Mouse (Mus musculus) forebrain, embryonic 15.5 days (tissue): ENCODE results near the gene Wdr5. TPM values are rescaled to one million over a fixed set of nuclear protein-coding genes. Genes with fewer than 3 reads are reported as not detected.
A peak's percentile ranks its signal among the peaks of the same experiment; 100 is the strongest.
"Not testable (repeated sequence)": the region's sequence is repeated elsewhere in the genome, so short reads cannot be mapped to it uniquely, and the experiment has no call there.

Source experiments
- ATAC-seq: fragments of 200-750 bp; cut with Nextera tagmentation; replicated peaks from 2 replicates; pipeline ENCODE4 v1.8.0; 2017; ENCODE audit warnings: mild to moderate bottlenecking, moderate TSS enrichment, moderate library complexity
- H3K27ac ChIP-seq: fragments of 300-500 bp; sonication (generic); replicated peaks from 2 replicates; pipeline ENCODE4 v1.5.1; 2015; ENCODE audit warnings: mild to moderate bottlenecking, inconsistent platforms
- H3K27me3 ChIP-seq: fragments of 300-500 bp; sonication (generic); 2 replicates; pipeline ENCODE4 v1.6.1; 2015; ENCODE audit warnings: inconsistent platforms
- H3K36me3 ChIP-seq: fragments of 300-500 bp; sonication (generic); 2 replicates; pipeline ENCODE4 v1.6.1; 2015; ENCODE audit warnings: mild to moderate bottlenecking, inconsistent platforms
- H3K4me1 ChIP-seq: fragments of 300-500 bp; sonication (generic); 2 replicates; pipeline ENCODE4 v1.6.1; 2015; ENCODE audit warnings: inconsistent platforms
- H3K4me2 ChIP-seq: fragments of 300-500 bp; sonication (generic); replicated peaks from 2 replicates; pipeline ENCODE4 v1.6.1; 2015; ENCODE audit warnings: mild to moderate bottlenecking, inconsistent platforms
- H3K4me3 ChIP-seq: fragments of 300-500 bp; sonication (generic); 2 replicates; pipeline ENCODE4 v1.5.1; 2015; ENCODE audit warnings: mild to moderate bottlenecking, inconsistent platforms
- H3K9ac ChIP-seq: fragments of 300-500 bp; sonication (generic); replicated peaks from 2 replicates; pipeline ENCODE4 v1.6.1; 2015; ENCODE audit warnings: mild to moderate bottlenecking, inconsistent platforms
- H3K9me3 ChIP-seq: fragments of 300-500 bp; sonication (generic); 2 replicates; pipeline ENCODE4 v1.6.1; 2016; ENCODE audit warnings: inconsistent platforms
- WGBS: fragments of 180-500 bp; shearing (Covaris S2); methylation state at CpG from one replicate; pipeline ENCODE4 v1.1.7; 2015; ENCODE audit warnings: mixed read lengths; 5-methylcytosine and 5-hydroxymethylcytosine counted together
- polyA plus RNA-seq: library from polyadenylated mRNA; unstranded; fragments of >200 nt; fragmentation: Nextera tagmentation; extraction: Ambion mirVana; gene quantifications from 2 replicates; pipeline ENCODE4 v1.2.1, GENCODE M21; 2015

Wdr5 gene
- polyA plus RNA-seq, 1 experiment from 2014 or later = 50.5 TPM

GRCm38 (mm10) chr2:27541225-27541624, 26.3 kb downstream of the Wdr5 start:
- peaks cover 6% of the 10 kb centered on the region; the same call in 1 of the 2 replicates for H3K36me3 ChIP-seq
- H3K27ac ChIP-seq = peak overlapping the region; percentile 94; the same call in 1 of the 2 replicates
- no peak overlapping the region for H3K4me3 ChIP-seq
- peaks cover 17% of the 10 kb centered on the region for H3K4me1 ChIP-seq
- no peak for ATAC-seq
- H3K9ac ChIP-seq = peak overlapping the region; percentile 57; the same call in 1 of the 2 replicates
- no peaks in the 10 kb centered on the region for H3K27me3 ChIP-seq
- no peaks in the 10 kb centered on the region for H3K9me3 ChIP-seq
- 89% methylated on average over 3 of the region's 3 CpGs for WGBS
- peak overlapping the region; percentile 60 for H3K4me2 ChIP-seq

GRCm38 (mm10) chr2:27544613-27545012, 29.7 kb downstream of the Wdr5 start:
- H3K4me1 ChIP-seq = peaks cover 10% of the 10 kb centered on the region
- H3K4me2 ChIP-seq = no peak overlapping the region
- no peak for ATAC-seq
- no peak overlapping the region for H3K27ac ChIP-seq
- H3K9ac ChIP-seq = no peak overlapping the region
- H3K9me3 ChIP-seq = no peaks in the 10 kb centered on the region
- 95% methylated on average over 6 of the region's 6 CpGs for WGBS
- no peaks in the 10 kb centered on the region for H3K27me3 ChIP-seq
- no peak overlapping the region for H3K4me3 ChIP-seq
- H3K36me3 ChIP-seq = no peaks in the 10 kb centered on the region

GRCm38 (mm10) chr2:27545517-27545916, 30.6 kb downstream of the Wdr5 start:
- not testable (repeated sequence) for H3K27me3 ChIP-seq, H3K9ac ChIP-seq, H3K4me2 ChIP-seq, H3K27ac ChIP-seq, ATAC-seq, H3K9me3 ChIP-seq, H3K36me3 ChIP-seq, H3K4me3 ChIP-seq, H3K4me1 ChIP-seq
- 81% methylated on average over 3 of the region's 3 CpGs for WGBS

- H3K4me3 ChIP-seq, H3K27me3 ChIP-seq, H3K9me3 ChIP-seq, H3K4me1 ChIP-seq, ATAC-seq, H3K27ac ChIP-seq, H3K4me2 ChIP-seq, H3K9ac ChIP-seq, H3K36me3 ChIP-seq: not testable (repeated sequence)
- WGBS = 94% methylated on average over 8 of the region's 8 CpGs
These were observed 31.1 kb downstream of the Wdr5 start for GRCm38 (mm10) chr2:27546041-27546440.

GRCm38 (mm10) chr2:27547326-27547725, 32.4 kb downstream of the Wdr5 start:
- H3K9ac ChIP-seq = no peak overlapping the region
- no peaks in the 10 kb centered on the region for H3K27me3 ChIP-seq
- H3K4me1 ChIP-seq = no peaks in the 10 kb centered on the region
- H3K4me2 ChIP-seq = no peak overlapping the region
- H3K4me3 ChIP-seq = no peak overlapping the region
- no peaks in the 10 kb centered on the region for H3K9me3 ChIP-seq
- no peak for ATAC-seq
- H3K27ac ChIP-seq = no peak overlapping the region
- H3K36me3 ChIP-seq = no peaks in the 10 kb centered on the region
- WGBS = 69% methylated on average over 1 of the region's 1 CpGs

- Histone ChIP-seq H3K27me3 (no peaks in the 10 kb centered on the region), H3K9me3 (no peaks in the 10 kb centered on the region), H3K9ac (no peak overlapping the region), H3K4me3 (no peak overlapping the region), H3K36me3 (no peaks in the 10 kb centered on the region), H3K4me1 (no peaks in the 10 kb centered on the region), H3K27ac (no peak overlapping the region), H3K4me2 (no peak overlapping the region)
- 93% methylated on average over 2 of the region's 2 CpGs for WGBS
- no peak for ATAC-seq
These were observed 33.0 kb downstream of the Wdr5 start for GRCm38 (mm10) chr2:27547986-27548385.

- Histone ChIP-seq H3K4me3 (no peak overlapping the region), H3K27ac (no peak overlapping the region), H3K27me3 (no peaks in the 10 kb centered on the region), H3K4me2 (no peak overlapping the region), H3K9ac (no peak overlapping the region), H3K9me3 (no peaks in the 10 kb centered on the region), H3K36me3 (no peaks in the 10 kb centered on the region), H3K4me1 (no peaks in the 10 kb centered on the region)
- 78% methylated on average over 1 of the region's 1 CpGs for WGBS
- ATAC-seq = no peak
These were observed 33.9 kb downstream of the Wdr5 start for GRCm38 (mm10) chr2:27548664-27549369.

GRCm38 (mm10) chr2:27552620-27553287, 37.8 kb downstream of the Wdr5 start:
- ATAC-seq = no peak
- H3K4me2 ChIP-seq = no peak overlapping the region
- no peaks in the 10 kb centered on the region for H3K9me3 ChIP-seq
- no peak overlapping the region for H3K27ac ChIP-seq
- H3K36me3 ChIP-seq = no peaks in the 10 kb centered on the region
- H3K27me3 ChIP-seq = no peaks in the 10 kb centered on the region
- WGBS = 21% methylated on average over 7 of the region's 7 CpGs
- H3K4me3 ChIP-seq = no peak overlapping the region
- H3K4me1 ChIP-seq = no peaks in the 10 kb centered on the region
- no peak overlapping the region for H3K9ac ChIP-seq

- Histone ChIP-seq H3K4me3 (no peak overlapping the region), H3K27ac (no peak overlapping the region), H3K27me3 (no peaks in the 10 kb centered on the region), H3K36me3 (no peaks in the 10 kb centered on the region), H3K9ac (no peak overlapping the region), H3K9me3 (no peaks in the 10 kb centered on the region), H3K4me1 (no peaks in the 10 kb centered on the region), H3K4me2 (no peak overlapping the region)
- no peak for ATAC-seq
- 82% methylated on average over 9 of the region's 9 CpGs for WGBS
These were observed 39.4 kb downstream of the Wdr5 start for GRCm38 (mm10) chr2:27554308-27554707.

GRCm38 (mm10) chr2:27556921-27557320, 42.0 kb downstream of the Wdr5 start:
- no peak overlapping the region for H3K27ac ChIP-seq
- H3K9ac ChIP-seq = no peak overlapping the region
- WGBS = 86% methylated on average over 6 of the region's 6 CpGs
- no peak overlapping the region for H3K4me2 ChIP-seq
- no peak for ATAC-seq
- H3K9me3 ChIP-seq = no peaks in the 10 kb centered on the region
- H3K27me3 ChIP-seq = peaks cover 3% of the 10 kb centered on the region; the same call in 1 of the 2 replicates
- H3K4me1 ChIP-seq = no peaks in the 10 kb centered on the region
- no peaks in the 10 kb centered on the region for H3K36me3 ChIP-seq
- no peak overlapping the region for H3K4me3 ChIP-seq

GRCm38 (mm10) chr2:27560708-27561123, 45.8 kb downstream of the Wdr5 start:
- no peak overlapping the region for H3K4me3 ChIP-seq
- 81% methylated on average over 7 of the region's 7 CpGs for WGBS
- H3K27ac ChIP-seq = no peak overlapping the region
- no peak for ATAC-seq
- H3K27me3 ChIP-seq = peaks cover 12% of the 10 kb centered on the region; the same call in 1 of the 2 replicates
- no peaks in the 10 kb centered on the region for H3K9me3 ChIP-seq
- no peak overlapping the region for H3K4me2 ChIP-seq
- no peaks in the 10 kb centered on the region for H3K36me3 ChIP-seq
- no peak overlapping the region for H3K9ac ChIP-seq
- no peaks in the 10 kb centered on the region; the same call in 1 of the 2 replicates for H3K4me1 ChIP-seq

- Histone ChIP-seq H3K36me3 (no peaks in the 10 kb centered on the region), H3K4me2 (no peak overlapping the region), H3K4me1 (no peaks in the 10 kb centered on the region; the same call in 1 of the 2 replicates), H3K9ac (no peak overlapping the region), H3K27me3 (peaks cover 16% of the 10 kb centered on the region; the same call in 1 of the 2 replicates), H3K4me3 (no peak overlapping the region), H3K27ac (no peak overlapping the region), H3K9me3 (no peaks in the 10 kb centered on the region)
- ATAC-seq = no peak
- WGBS = 80% methylated on average over 1 of the region's 1 CpGs
These were observed 46.2 kb downstream of the Wdr5 start for GRCm38 (mm10) chr2:27561159-27561558.
